Mouse (Mus musculus): ENCODE results near the gene Dlgap3. TPM values are rescaled to one million over a fixed set of nuclear protein-coding genes. Genes with fewer than 3 reads are reported as not detected.
A peak's percentile ranks its signal among the peaks of the same experiment; 100 is the strongest.

Dlgap3 gene
- polyA plus RNA-seq, 1 experiment, result 2.6 TPM

DNA sequence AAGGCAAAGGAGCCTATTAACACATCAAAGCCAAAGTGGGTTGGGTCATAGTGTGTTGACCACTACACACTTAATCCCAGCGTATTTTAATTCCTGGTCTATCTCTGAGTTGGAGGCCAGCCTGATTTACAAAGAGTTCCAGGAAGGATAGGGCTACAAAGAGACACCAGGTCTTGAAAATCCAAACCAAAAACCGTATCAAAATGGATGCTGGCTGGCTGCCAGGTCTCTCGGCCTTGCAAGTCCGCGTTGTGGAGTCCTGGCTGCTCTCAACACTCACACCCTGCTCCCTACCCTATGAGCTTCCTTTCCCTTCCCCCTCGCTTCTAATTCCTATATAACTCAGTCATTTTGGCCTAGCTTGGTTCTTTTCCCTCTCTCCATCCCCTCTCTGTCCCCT, 30.5 kb upstream of the Dlgap3 start:
- H3K4me1 ChIP-seq (replicated peaks; ENCODE audit: control insufficient read depth, insufficient read depth, low read length), result no peaks in the 10 kb centered on the region
- H3K27ac ChIP-seq (ENCODE audit: control insufficient read depth, insufficient read depth, low read length), result no peak overlapping the region
- no peaks in the 10 kb centered on the region for H3K27me3 ChIP-seq (ENCODE audit: control insufficient read depth, insufficient read depth, low read length)
- TF ChIP-seq CTCF (IDR thresholded peaks at IDR 0.05; ENCODE audit: borderline replicate concordance, control insufficient read depth, extremely low read depth, insufficient read depth, low read length, poor library complexity) (no peak), POLR2A (IDR thresholded peaks at IDR 0.05; ENCODE audit: control insufficient read depth, extremely low read depth, insufficient read depth, low read length, poor library complexity) (no peak)
- WGBS, result 78% methylated on average over 6 of the region's 6 CpGs
- no peak overlapping the region for H3K4me3 ChIP-seq (ENCODE audit: control insufficient read depth, insufficient read depth, low read length)
- H3K36me3 ChIP-seq (ENCODE audit: control insufficient read depth, insufficient read depth, low read length), result no peaks in the 10 kb centered on the region
- no peak for DNase-seq

- 86% methylated on average over 13 of the region's 13 CpGs for WGBS
- no peak overlapping the region for H3K4me3 ChIP-seq (ENCODE audit: control insufficient read depth, insufficient read depth, low read length)
Measured at GRCm38 (mm10) chr4:127150031-127150430, 19.0 kb upstream of the Dlgap3 start.

DNA sequence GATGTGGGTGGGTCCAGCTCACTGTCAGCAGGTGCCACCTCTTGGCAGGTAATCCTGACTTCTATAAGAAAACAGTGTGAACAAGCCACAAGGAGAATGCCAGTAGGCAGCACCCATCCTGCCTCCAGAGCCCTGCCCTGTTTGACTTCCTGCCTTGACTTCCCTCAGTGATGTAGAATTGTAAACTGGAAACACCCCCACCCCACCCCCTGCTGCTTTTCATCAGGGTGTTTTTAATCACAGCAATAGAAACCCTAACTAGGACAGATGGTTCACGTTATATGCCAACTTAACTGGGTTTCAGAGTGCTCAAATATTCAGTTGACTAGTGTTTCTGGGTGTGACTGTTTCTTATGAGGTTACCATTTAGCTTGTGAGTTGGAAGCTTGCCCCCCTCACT, 15.7 kb upstream of the Dlgap3 start:
- WGBS, result 76% methylated on average over 1 of the region's 1 CpGs

More at GRCm38 (mm10) chr4:127150031-127150430, 19.0 kb upstream of the Dlgap3 start:
- TF ChIP-seq POLR2A (IDR thresholded peaks at IDR 0.05; ENCODE audit: control insufficient read depth, extremely low read depth, insufficient read depth, low read length, poor library complexity) (no peak), CTCF (IDR thresholded peaks at IDR 0.05; ENCODE audit: borderline replicate concordance, control insufficient read depth, extremely low read depth, insufficient read depth, low read length, poor library complexity) (no peak)
- Histone ChIP-seq H3K27me3 (ENCODE audit: control insufficient read depth, insufficient read depth, low read length) (no peaks in the 10 kb centered on the region), H3K27ac (ENCODE audit: control insufficient read depth, insufficient read depth, low read length) (no peak overlapping the region), H3K4me1 (replicated peaks; ENCODE audit: control insufficient read depth, insufficient read depth, low read length) (no peaks in the 10 kb centered on the region), H3K36me3 (ENCODE audit: control insufficient read depth, insufficient read depth, low read length) (no peaks in the 10 kb centered on the region)
- no peak for DNase-seq

DNA sequence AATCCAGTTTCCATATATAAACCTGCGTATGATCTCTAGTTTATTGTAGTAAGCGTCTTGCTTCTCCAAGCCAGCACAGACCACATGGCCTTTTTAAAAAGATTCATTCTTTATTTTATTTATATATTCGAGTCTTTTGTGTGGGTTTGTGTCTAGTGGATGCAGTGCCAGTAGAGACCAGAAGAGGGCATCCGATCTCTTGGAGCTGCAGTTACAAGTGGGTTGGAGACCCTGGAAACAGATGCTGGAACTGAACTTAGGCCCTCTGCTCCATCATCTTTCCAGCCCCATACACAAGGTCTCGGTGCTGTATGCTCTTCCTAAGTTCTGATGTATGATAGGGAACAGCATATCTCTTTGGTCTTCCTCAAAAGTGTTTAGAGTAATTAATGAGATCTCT, 13.2 kb upstream of the Dlgap3 start:
- peak; percentile 4 for DNase-seq
- Histone ChIP-seq H3K4me3 (ENCODE audit: control insufficient read depth, insufficient read depth, low read length) (no peak overlapping the region), H3K36me3 (ENCODE audit: control insufficient read depth, insufficient read depth, low read length) (no peaks in the 10 kb centered on the region), H3K4me1 (replicated peaks; ENCODE audit: control insufficient read depth, insufficient read depth, low read length) (no peaks in the 10 kb centered on the region), H3K27me3 (ENCODE audit: control insufficient read depth, insufficient read depth, low read length) (no peaks in the 10 kb centered on the region), H3K27ac (ENCODE audit: control insufficient read depth, insufficient read depth, low read length) (no peak overlapping the region)
- 67% methylated on average over 5 of the region's 5 CpGs for WGBS
- no peak for TF ChIP-seq POLR2A (IDR thresholded peaks at IDR 0.05; ENCODE audit: control insufficient read depth, extremely low read depth, insufficient read depth, low read length, poor library complexity)
- TF ChIP-seq CTCF (IDR thresholded peaks at IDR 0.05; ENCODE audit: borderline replicate concordance, control insufficient read depth, extremely low read depth, insufficient read depth, low read length, poor library complexity), result no peak

More for the DNA sequence above, 15.7 kb upstream of the Dlgap3 start:
- Histone ChIP-seq H3K27me3 (ENCODE audit: control insufficient read depth, insufficient read depth, low read length) (no peaks in the 10 kb centered on the region), H3K27ac (ENCODE audit: control insufficient read depth, insufficient read depth, low read length) (no peak overlapping the region), H3K4me3 (ENCODE audit: control insufficient read depth, insufficient read depth, low read length) (no peak overlapping the region), H3K4me1 (replicated peaks; ENCODE audit: control insufficient read depth, insufficient read depth, low read length) (no peaks in the 10 kb centered on the region), H3K36me3 (ENCODE audit: control insufficient read depth, insufficient read depth, low read length) (no peaks in the 10 kb centered on the region)
- no peak for DNase-seq
- no peak for TF ChIP-seq CTCF (IDR thresholded peaks at IDR 0.05; ENCODE audit: borderline replicate concordance, control insufficient read depth, extremely low read depth, insufficient read depth, low read length, poor library complexity)
- TF ChIP-seq POLR2A (IDR thresholded peaks at IDR 0.05; ENCODE audit: control insufficient read depth, extremely low read depth, insufficient read depth, low read length, poor library complexity), result no peak

GRCm38 (mm10) chr4:127157746-127158145, 11.3 kb upstream of the Dlgap3 start:
- TF ChIP-seq POLR2A (IDR thresholded peaks at IDR 0.05; ENCODE audit: control insufficient read depth, extremely low read depth, insufficient read depth, low read length, poor library complexity), result no peak
- TF ChIP-seq CTCF (IDR thresholded peaks at IDR 0.05; ENCODE audit: borderline replicate concordance, control insufficient read depth, extremely low read depth, insufficient read depth, low read length, poor library complexity), result no peak
- no peaks in the 10 kb centered on the region; the same call in 1 of the 2 replicates for H3K27me3 ChIP-seq (ENCODE audit: control insufficient read depth, insufficient read depth, low read length)
- no peaks in the 10 kb centered on the region for H3K36me3 ChIP-seq (ENCODE audit: control insufficient read depth, insufficient read depth, low read length)
- H3K4me3 ChIP-seq (ENCODE audit: control insufficient read depth, insufficient read depth, low read length), result no peak overlapping the region
- DNase-seq, result no peak
- no peaks in the 10 kb centered on the region for H3K4me1 ChIP-seq (replicated peaks; ENCODE audit: control insufficient read depth, insufficient read depth, low read length)
- 87% methylated on average over 4 of the region's 4 CpGs for WGBS
- H3K27ac ChIP-seq (ENCODE audit: control insufficient read depth, insufficient read depth, low read length), result no peak overlapping the region

DNA sequence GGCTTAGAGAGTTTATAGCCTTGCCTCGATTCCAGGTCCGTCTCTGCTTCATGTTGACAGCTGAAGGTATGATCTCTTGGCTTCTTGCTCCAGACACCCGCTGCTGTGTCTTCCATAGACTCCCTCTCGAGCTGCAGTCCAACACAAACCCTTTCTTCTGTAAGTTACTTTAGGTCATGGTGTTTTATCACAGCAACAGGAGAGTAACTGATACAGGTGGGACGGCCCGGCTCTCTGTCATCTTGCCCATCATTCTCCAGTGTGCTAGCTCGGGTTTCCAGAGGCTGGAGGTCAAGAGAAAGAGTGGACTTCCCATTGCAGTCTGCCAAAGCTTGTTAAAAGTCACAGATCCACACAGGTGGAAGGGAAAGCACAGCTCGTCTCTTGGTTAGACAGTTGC, 5.1 kb upstream of the Dlgap3 start:
- no peak for DNase-seq
- Histone ChIP-seq H3K36me3 (ENCODE audit: control insufficient read depth, insufficient read depth, low read length) (no peaks in the 10 kb centered on the region), H3K27me3 (ENCODE audit: control insufficient read depth, insufficient read depth, low read length) (peaks cover 6% of the 10 kb centered on the region; the same call in 1 of the 2 replicates), H3K4me1 (replicated peaks; ENCODE audit: control insufficient read depth, insufficient read depth, low read length) (peaks cover 4% of the 10 kb centered on the region; the same call in 1 of the 2 replicates), H3K4me3 (ENCODE audit: control insufficient read depth, insufficient read depth, low read length) (no peak overlapping the region), H3K27ac (ENCODE audit: control insufficient read depth, insufficient read depth, low read length) (no peak overlapping the region)
- WGBS, result 74% methylated on average over 8 of the region's 8 CpGs
- TF ChIP-seq CTCF (IDR thresholded peaks at IDR 0.05; ENCODE audit: borderline replicate concordance, control insufficient read depth, extremely low read depth, insufficient read depth, low read length, poor library complexity) (no peak), POLR2A (IDR thresholded peaks at IDR 0.05; ENCODE audit: control insufficient read depth, extremely low read depth, insufficient read depth, low read length, poor library complexity) (no peak)

GRCm38 (mm10) chr4:127167096-127167495, 1.9 kb upstream of the Dlgap3 start:
- Histone ChIP-seq H3K27ac (ENCODE audit: control insufficient read depth, insufficient read depth, low read length) (no peak overlapping the region), H3K27me3 (ENCODE audit: control insufficient read depth, insufficient read depth, low read length) (peaks cover 18% of the 10 kb centered on the region; the same call in 1 of the 2 replicates), H3K36me3 (ENCODE audit: control insufficient read depth, insufficient read depth, low read length) (no peaks in the 10 kb centered on the region), H3K4me1 (replicated peaks; ENCODE audit: control insufficient read depth, insufficient read depth, low read length) (peaks cover 10% of the 10 kb centered on the region), H3K4me3 (ENCODE audit: control insufficient read depth, insufficient read depth, low read length) (no peak overlapping the region)
- TF ChIP-seq CTCF (IDR thresholded peaks at IDR 0.05; ENCODE audit: borderline replicate concordance, control insufficient read depth, extremely low read depth, insufficient read depth, low read length, poor library complexity) (no peak), POLR2A (IDR thresholded peaks at IDR 0.05; ENCODE audit: control insufficient read depth, extremely low read depth, insufficient read depth, low read length, poor library complexity) (no peak)
- no peak for DNase-seq
- 80% methylated on average over 5 of the region's 5 CpGs for WGBS
